Mouse (Mus musculus): ENCODE measurements at regions not wholly inside any gene's neighbourhood (a gene's known extent, or its start where the extent isn't known, plus 50 kb on each side); places are given as distances from the start of the nearest gene placed in this dataset.
"Not testable (repeated sequence)": the region's sequence is repeated elsewhere in the genome, so short reads cannot be mapped to it uniquely, and the experiment has no call there.

DNA sequence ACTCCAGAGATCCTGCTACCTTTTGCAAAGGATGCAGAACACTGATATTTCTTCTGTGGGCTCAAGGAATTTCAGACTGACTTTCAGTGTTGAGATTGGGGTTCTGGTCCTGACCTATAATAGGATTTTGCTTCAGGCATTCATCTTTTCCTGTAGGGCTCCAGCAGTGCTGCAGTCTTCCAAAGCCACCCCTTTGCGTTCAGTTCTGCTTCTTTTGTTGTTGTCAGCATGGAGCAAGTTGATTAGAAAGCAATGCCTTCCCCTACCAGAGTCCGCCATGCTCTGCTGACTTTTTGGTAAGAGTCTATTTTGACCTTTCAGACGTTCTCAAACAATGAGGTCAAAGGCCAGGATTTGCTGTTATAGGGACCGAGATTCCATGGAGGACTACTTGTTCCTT is 297.0 kb downstream of the Impad1 start:
- Histone ChIP-seq H3K4me3 (replicated peaks) (no peak overlapping the region), H3K27me3 (no peaks in the 10 kb centered on the region), H3K4me1 (replicated peaks) (no peaks in the 10 kb centered on the region), H3K4me2 (no peak overlapping the region), H3K36me3 (no peaks in the 10 kb centered on the region), H3K9ac (no peak overlapping the region), H3K27ac (no peak overlapping the region), H3K9me3 (replicated peaks) (no peaks in the 10 kb centered on the region)
- DNase-seq (no peak), ATAC-seq (ENCODE audit: low read depth) (no peak)
- 54% methylated on average over 4 of the region's 4 CpGs for WGBS (ENCODE audit: insufficient replicate concordance)

DNA sequence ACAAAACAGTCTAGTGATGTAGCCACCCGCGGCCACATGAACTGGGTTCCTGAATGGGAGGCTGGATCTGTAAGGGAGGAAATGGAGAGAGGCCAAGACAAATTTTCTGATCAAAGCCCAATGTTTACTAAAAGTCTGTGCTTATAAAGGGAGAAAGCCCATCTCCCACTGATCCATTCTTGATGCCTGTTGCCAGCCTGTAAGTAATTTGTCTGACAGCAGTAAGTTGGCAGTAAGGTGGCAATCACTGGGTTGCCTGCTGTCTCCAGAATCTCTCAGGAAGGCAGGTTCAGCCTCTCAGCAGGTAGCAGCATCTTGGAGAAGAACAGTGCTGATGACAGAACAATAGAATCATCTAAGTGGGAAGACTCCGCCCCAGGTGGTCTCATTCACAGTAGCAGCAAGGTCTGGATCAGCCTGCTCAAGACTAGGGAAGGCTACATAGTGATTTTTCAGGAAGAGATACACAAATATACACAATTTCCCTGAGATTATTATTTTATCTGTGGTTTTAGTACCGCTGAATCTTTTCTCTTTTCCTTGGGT is 327.9 kb downstream of the Impad1 start:
- no peaks in the 10 kb centered on the region for H3K36me3 ChIP-seq
- H3K27ac ChIP-seq: no peak overlapping the region
- ATAC-seq (ENCODE audit: low read depth) (no peak), DNase-seq (no peak)
- no peak overlapping the region for H3K4me3 ChIP-seq (replicated peaks)
- no peak overlapping the region for H3K4me2 ChIP-seq
- H3K27me3 ChIP-seq: no peaks in the 10 kb centered on the region
- 56% methylated on average over 4 of the region's 4 CpGs for WGBS (ENCODE audit: insufficient replicate concordance)
- no peak overlapping the region for H3K9ac ChIP-seq
- no peaks in the 10 kb centered on the region for H3K4me1 ChIP-seq (replicated peaks)
- no peaks in the 10 kb centered on the region for H3K9me3 ChIP-seq (replicated peaks)

DNA sequence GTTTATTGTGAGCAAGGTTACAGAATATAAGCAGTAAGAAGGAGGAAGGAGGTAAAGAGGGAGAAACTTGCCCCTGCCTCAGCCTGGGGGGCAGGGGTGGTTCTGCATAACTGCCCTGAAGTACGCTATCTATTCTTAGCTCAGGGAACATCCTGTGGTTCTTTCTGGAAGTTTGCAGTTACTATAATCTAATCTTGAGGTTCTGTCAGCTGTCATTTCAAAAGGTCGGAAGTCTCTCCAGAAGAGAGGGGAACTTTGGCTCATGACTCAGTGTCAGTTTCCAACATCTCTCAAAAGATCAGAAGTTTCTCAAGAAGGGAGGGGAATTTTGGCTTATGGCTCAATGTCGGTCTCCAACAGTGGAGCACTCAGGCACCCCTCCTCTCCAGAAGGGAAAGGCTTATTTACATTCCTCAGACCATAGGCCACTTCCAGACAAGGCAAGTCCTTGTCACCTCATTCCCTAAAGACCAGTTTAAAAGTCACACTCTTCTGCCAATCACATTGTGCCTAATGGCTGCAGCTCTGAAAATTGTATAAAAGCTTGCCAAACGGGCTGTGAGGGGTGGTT is 328.9 kb downstream of the Impad1 start:
- Histone ChIP-seq H3K4me3 (replicated peaks) (no peak overlapping the region), H3K27me3 (no peaks in the 10 kb centered on the region), H3K4me2 (no peak overlapping the region), H3K36me3 (no peaks in the 10 kb centered on the region), H3K9me3 (replicated peaks) (no peaks in the 10 kb centered on the region), H3K9ac (no peak overlapping the region), H3K4me1 (replicated peaks) (no peaks in the 10 kb centered on the region), H3K27ac (no peak overlapping the region)
- ATAC-seq (ENCODE audit: low read depth): no peak
- 43% methylated on average over 4 of the region's 4 CpGs for WGBS (ENCODE audit: insufficient replicate concordance)
- DNase-seq: no peak

DNA sequence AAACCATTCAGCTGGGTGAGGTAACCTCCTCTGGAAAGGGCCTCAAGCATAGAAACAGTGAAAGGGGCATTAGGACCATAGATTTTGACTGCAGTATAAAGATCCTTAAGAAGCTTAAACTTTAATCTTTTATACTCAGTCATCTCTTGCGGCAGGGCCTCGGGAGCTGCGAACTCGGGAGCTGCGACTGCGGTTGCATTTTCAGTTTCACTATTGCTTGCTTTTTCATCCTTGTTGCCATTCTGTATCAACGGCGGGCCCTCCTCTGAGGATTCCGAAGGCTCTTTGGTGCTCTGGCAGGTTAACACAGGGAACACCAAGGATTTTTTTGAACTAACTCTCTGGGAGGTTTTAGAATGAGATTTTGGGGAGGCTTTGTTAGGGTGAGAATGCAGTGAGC is 333.9 kb downstream of the Impad1 start:
- ATAC-seq (ENCODE audit: low read depth): no peak
- no peak for DNase-seq
- H3K4me1 ChIP-seq (replicated peaks): no peaks in the 10 kb centered on the region
- WGBS (ENCODE audit: insufficient replicate concordance): 71% methylated on average over 9 of the region's 9 CpGs
- H3K36me3 ChIP-seq: no peaks in the 10 kb centered on the region
- H3K27ac ChIP-seq: no peak overlapping the region
- no peaks in the 10 kb centered on the region for H3K27me3 ChIP-seq
- H3K9me3 ChIP-seq (replicated peaks): no peaks in the 10 kb centered on the region
- no peak overlapping the region for H3K4me2 ChIP-seq
- no peak overlapping the region for H3K9ac ChIP-seq
- H3K4me3 ChIP-seq (replicated peaks): no peak overlapping the region

DNA sequence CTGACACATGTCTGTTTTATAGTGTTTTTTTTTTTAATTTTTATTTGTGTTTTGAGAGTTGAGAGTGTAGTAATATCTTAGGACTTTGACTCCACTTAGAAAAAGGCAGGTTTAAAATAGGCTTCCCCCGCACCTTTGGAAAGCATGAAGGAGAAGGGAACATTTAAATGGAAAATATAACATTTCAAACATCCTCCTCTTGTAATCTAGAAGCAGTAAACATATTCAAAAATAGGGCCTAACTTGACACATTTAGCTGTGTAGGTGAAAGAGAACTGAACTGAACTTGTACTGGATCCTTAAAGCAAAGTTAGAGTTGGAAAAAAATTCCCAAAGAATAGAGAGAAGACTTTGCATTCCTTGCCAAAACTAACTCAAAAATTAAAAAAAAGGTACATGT is 343.1 kb downstream of the Impad1 start:
- Histone ChIP-seq H3K27ac (no peak overlapping the region), H3K4me3 (replicated peaks) (no peak overlapping the region), H3K27me3 (no peaks in the 10 kb centered on the region), H3K36me3 (no peaks in the 10 kb centered on the region), H3K9me3 (replicated peaks) (no peaks in the 10 kb centered on the region), H3K4me1 (replicated peaks) (no peaks in the 10 kb centered on the region), H3K4me2 (no peak overlapping the region), H3K9ac (no peak overlapping the region)
- ATAC-seq (ENCODE audit: low read depth) (no peak), DNase-seq (no peak)
- 82% methylated on average over 1 of the region's 1 CpGs for WGBS (ENCODE audit: insufficient replicate concordance)

DNA sequence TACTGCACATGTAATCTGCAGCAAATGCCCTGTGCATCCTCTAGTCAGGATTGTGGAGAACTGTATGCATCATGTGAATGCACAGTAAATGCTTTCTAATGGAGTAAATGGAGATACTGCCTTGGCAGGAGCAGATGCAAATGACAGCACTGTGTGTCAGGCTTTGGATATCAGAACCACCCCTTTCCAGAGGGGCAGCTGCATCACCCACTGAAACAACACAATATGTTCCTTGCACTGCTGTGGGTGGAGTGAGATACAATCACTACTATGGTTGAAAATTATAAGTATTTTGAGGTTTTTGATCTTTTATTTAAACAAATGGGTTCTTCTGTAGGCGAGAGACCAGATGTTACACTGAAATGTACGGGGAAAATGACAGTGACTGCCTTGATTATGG is 350.5 kb downstream of the Impad1 start:
- H3K9me3 ChIP-seq (replicated peaks): no peaks in the 10 kb centered on the region
- no peaks in the 10 kb centered on the region for H3K4me1 ChIP-seq (replicated peaks)
- no peak overlapping the region for H3K9ac ChIP-seq
- H3K36me3 ChIP-seq: no peaks in the 10 kb centered on the region
- DNase-seq (no peak), ATAC-seq (ENCODE audit: low read depth) (no peak)
- no peaks in the 10 kb centered on the region for H3K27me3 ChIP-seq
- H3K4me3 ChIP-seq (replicated peaks): no peak overlapping the region
- no peak overlapping the region for H3K27ac ChIP-seq
- WGBS (ENCODE audit: insufficient replicate concordance): 53% methylated on average over 2 of the region's 2 CpGs
- no peak overlapping the region for H3K4me2 ChIP-seq

DNA sequence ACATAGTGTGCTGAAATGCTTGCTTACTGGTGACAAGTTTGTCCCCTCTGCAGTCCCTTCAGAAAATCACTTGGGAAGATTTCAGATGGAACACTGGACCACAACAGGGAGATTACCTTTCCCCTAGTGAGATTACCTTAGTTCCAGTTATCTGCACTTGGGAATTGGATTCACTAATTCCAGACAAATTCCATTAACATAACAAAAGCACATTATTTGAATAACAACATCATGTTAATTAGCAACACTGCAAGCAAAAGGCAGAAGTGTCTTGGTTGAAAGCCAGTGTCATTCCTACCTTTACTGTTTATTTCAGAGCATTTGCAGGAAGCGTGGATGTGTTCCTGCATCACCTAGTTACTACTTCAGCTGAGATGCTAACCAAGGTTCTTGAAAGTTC is 355.6 kb downstream of the Impad1 start:
- H3K36me3 ChIP-seq: no peaks in the 10 kb centered on the region

DNA sequence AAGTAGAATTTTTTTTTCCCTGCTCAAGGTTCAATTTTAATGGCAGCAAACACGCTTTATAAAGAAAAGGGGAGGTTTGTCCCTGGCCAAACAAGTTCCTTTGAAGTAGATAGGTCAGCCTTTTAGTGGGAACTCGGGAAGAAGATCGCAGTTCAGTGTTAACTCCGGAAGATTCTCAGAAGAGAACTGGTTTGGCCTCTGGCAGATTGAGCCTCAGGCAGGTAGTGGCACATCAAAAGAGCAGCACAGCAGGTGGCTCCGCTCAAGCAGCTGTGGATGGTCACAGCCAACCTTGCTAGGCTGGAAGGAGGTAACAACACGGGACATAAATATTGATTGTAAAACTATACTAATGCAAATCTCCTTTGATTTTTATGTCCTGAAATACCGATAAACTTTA is 347.2 kb upstream of the Sdr16c6 start:
- not testable (repeated sequence) for H3K36me3 ChIP-seq; H3K27ac ChIP-seq; H3K4me1 ChIP-seq (replicated peaks); ATAC-seq (ENCODE audit: low read depth); H3K27me3 ChIP-seq; H3K4me2 ChIP-seq; DNase-seq; H3K4me3 ChIP-seq (replicated peaks); H3K9ac ChIP-seq; H3K9me3 ChIP-seq (replicated peaks)
- 31% methylated on average over 7 of the region's 7 CpGs for WGBS (ENCODE audit: insufficient replicate concordance)

More for the DNA sequence above, 355.6 kb downstream of the Impad1 start:
- no peak overlapping the region for H3K27ac ChIP-seq
- H3K4me3 ChIP-seq (replicated peaks): no peak overlapping the region
- H3K4me1 ChIP-seq (replicated peaks): no peaks in the 10 kb centered on the region
- no peak for ATAC-seq (ENCODE audit: low read depth)
- WGBS (ENCODE audit: insufficient replicate concordance): 63% methylated on average over 1 of the region's 1 CpGs
- no peak overlapping the region for H3K9ac ChIP-seq
- DNase-seq: no peak
- no peaks in the 10 kb centered on the region for H3K27me3 ChIP-seq
- no peaks in the 10 kb centered on the region for H3K9me3 ChIP-seq (replicated peaks)
- H3K4me2 ChIP-seq: no peak overlapping the region

DNA sequence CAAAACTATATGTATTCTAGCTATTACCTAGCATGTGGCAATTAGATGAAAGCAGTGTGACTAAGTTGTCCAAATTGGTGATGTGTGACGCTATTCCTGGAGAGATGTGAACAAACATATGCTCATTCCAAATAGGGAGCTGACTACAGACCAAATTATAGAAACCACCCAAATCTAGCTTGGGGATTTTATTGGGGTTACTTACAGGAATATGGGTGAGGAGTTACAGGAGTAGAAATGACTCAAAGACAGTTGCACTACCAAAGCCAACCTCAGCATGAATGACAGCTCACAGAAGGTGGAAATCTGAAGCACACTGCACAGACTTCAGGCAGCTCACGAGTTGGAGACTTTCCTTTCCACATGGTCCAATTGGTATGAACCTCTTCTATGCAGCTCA is 326.5 kb upstream of the Sdr16c6 start:
- Histone ChIP-seq H3K9ac (no peak overlapping the region), H3K4me1 (replicated peaks) (no peaks in the 10 kb centered on the region), H3K27ac (no peak overlapping the region), H3K9me3 (replicated peaks) (no peaks in the 10 kb centered on the region), H3K36me3 (no peaks in the 10 kb centered on the region), H3K4me2 (no peak overlapping the region), H3K4me3 (replicated peaks) (no peak overlapping the region), H3K27me3 (no peaks in the 10 kb centered on the region)
- no peak for DNase-seq
- ATAC-seq (ENCODE audit: low read depth): no peak
- 48% methylated on average over 2 of the region's 2 CpGs for WGBS (ENCODE audit: insufficient replicate concordance)

DNA sequence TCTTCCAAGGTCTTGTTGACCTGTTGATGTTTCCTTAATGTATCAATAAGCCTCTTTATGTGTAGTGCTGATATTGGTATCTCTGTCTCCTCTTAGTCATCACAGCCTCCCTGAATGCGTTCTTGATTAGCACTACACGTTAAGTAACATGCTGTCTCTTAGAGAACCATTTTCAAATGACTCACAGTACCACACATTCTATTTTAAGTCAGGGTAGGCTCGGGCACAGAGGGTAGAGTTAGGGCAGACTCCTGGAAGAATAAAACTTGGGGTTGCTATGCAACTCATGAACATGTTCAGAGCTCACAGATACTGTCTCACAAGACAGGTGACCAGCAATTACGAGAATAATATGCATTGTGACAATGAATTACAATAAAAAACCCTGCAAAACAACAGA is 320.1 kb upstream of the Sdr16c6 start:
- no peak overlapping the region for H3K4me2 ChIP-seq
- DNase-seq: no peak
- H3K9me3 ChIP-seq (replicated peaks): no peaks in the 10 kb centered on the region
- no peak for ATAC-seq (ENCODE audit: low read depth)
- H3K4me1 ChIP-seq (replicated peaks): no peaks in the 10 kb centered on the region
- H3K27ac ChIP-seq: no peak overlapping the region
- H3K4me3 ChIP-seq (replicated peaks): no peak overlapping the region
- no peaks in the 10 kb centered on the region for H3K36me3 ChIP-seq
- no peaks in the 10 kb centered on the region for H3K27me3 ChIP-seq
- WGBS (ENCODE audit: insufficient replicate concordance): 47% methylated on average over 4 of the region's 4 CpGs
- H3K9ac ChIP-seq: no peak overlapping the region

DNA sequence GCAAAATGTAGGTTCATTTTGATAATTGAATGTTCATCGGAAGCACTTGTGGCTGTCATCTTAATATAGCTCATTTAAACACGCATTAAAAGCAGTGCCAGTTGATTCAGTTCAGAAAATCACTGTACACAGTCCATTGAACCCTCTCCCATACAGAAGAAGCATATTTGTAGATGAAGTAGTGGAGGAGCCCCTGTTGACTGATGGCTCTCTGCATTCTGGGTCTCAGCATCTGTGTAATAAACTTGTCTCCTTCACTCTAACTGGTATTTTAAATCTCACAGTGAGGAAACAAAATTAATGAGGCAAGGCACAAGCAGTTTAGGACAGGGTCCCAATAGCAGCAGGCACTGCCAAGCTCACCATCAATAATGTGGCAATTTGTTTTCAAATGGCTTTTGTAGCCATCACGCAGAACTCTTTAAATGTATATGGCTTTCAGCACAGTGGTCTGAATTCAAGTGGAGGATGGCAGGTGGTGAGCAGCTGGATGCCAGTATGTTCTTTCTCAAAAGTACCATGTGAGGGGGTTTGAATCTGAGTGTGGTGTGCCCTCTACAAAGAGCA is 302.8 kb upstream of the Sdr16c6 start:
- Histone ChIP-seq H3K4me1 (replicated peaks) (no peaks in the 10 kb centered on the region), H3K36me3 (no peaks in the 10 kb centered on the region), H3K27me3 (no peaks in the 10 kb centered on the region), H3K4me3 (replicated peaks) (no peak overlapping the region), H3K27ac (no peak overlapping the region), H3K4me2 (no peak overlapping the region), H3K9ac (no peak overlapping the region), H3K9me3 (replicated peaks) (no peaks in the 10 kb centered on the region)
- 58% methylated on average over 3 of the region's 3 CpGs for WGBS (ENCODE audit: insufficient replicate concordance)
- DNase-seq (no peak), ATAC-seq (ENCODE audit: low read depth) (no peak)

DNA sequence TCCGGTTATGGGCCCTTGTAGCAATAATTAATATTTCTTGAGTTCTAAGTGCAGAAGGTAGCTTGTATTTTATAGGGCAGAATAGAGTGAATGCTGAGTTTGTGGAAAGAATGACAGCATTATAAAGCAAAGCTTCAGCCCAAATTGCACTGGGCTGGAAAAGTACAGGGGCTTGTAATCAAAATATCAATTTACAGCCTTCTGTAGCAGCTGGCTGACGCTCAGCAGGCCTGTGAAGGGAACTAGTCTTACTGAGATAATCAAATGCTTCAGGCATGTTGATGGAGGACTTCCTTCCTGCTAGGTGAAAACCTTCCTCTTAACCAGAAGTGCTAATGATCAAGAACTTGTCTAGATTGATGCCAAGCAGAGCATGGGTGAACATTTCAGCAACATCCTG is 257.9 kb upstream of the Sdr16c6 start:
- 32% methylated on average over 2 of the region's 2 CpGs for WGBS (ENCODE audit: insufficient replicate concordance)
- Histone ChIP-seq H3K27ac (no peak overlapping the region), H3K36me3 (no peaks in the 10 kb centered on the region), H3K27me3 (no peaks in the 10 kb centered on the region), H3K9ac (no peak overlapping the region), H3K9me3 (replicated peaks) (no peaks in the 10 kb centered on the region), H3K4me2 (no peak overlapping the region), H3K4me3 (replicated peaks) (no peak overlapping the region), H3K4me1 (replicated peaks) (no peaks in the 10 kb centered on the region)
- ATAC-seq (ENCODE audit: low read depth) (no peak), DNase-seq (no peak)

Data from liver, embryonic 13.5 days (tissue).